Mouse (Mus musculus) spleen, adult 12 weeks (tissue): Measurements from ENCODE around the gene Slc43a3.

Source experiments
- DNase-seq: peaks from one replicate; pipeline ENCODE4 v3.0.0; 2022; ENCODE audit warnings: low spot score

Gene Slc43a3

DNA sequence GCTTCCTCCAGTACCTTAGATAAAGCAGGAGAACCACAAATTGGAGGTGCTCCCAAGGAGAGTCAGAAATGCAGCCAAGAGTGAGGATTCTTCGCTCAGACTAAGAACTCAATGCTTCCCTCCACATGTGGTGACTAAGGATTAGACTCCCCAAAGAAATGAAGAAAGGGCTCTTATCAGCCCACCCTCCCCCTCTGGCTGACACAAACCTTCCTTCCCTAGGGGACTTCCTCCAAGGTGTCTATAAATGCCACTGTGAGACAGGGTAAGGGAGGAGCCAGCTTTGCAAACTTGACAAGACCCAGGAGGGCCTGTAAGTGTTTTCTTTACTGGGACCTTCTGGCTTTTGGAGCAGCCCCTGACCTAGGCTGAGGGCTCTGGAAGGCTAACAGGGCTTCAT lies 43.8 kb downstream of the Slc43a3 start, which contains the start of gene Prg2:
Prg2 (plus strand) TSS at position 274 of the 400 bp plus-strand sequence.
- no peak for DNase-seq

GRCm38 (mm10) chr2:84987930-84988329 lies 51.6 kb downstream of the Slc43a3 start, which contains the start of gene Prg3:
Gene Prg3, plus strand, starts transcription at chr2:84988215.
- no peak for DNase-seq

DNA sequence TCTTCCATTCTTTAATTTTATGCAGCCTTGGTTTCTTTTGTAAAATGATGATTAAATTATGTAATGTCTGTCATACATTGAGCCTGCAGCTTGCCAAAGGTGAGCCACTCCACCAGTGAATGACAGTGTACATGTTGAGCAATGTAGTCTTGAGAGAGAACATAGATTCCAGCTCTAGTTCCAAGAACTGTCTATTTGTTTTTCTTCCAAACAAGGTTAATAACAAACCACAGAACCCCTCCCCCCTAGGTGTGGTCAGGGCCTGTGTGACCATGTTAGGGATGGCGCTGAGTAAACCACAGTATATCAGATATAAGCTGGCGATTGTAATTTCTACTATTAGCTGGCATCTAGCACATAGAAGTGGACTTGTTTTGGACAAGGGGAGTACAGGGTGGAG lies 60.0 kb downstream of the Slc43a3 start:
- no peak for DNase-seq

DNA sequence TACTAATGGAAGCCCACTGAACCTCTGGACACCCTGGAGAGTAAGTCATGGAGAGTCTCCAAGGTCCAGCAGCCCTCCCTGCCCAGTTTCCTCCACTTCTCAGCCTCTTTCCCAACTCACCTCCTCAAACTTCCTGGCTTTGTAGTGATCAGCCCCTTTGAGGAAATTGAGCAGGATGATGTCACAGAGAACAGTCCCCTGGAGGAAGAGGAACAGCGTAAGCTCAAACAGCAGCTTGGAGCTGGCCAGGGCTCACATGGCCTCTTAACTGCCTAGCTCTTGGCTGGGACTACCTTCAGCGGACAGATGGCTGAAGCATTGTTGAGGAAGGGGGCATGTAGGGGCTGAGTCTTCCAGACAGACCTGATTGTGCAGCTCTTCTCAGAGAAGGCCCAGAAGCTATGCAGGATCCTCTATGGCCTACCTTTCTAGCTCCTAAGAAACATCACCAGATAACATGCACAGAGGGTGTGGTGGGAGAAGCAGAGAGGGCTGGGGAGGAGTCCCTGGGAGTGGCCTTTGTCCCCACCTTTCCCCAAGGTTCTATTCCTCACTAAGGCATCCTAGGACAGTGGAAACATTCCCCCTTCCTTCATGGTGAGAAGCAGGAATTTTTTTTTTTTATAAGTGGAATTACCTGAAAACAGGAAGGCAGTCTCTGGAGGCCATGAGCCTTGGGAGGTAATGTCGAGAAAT lies 63.3 kb downstream of the Slc43a3 start:
- no peak for DNase-seq

- DNase-seq, result no peak
Measured at GRCm38 (mm10) chr2:85001497-85001896, 65.1 kb downstream of the Slc43a3 start.

- DNase-seq, result no peak
Measured at GRCm38 (mm10) chr2:85002575-85002974, 66.2 kb downstream of the Slc43a3 start.

- no peak for DNase-seq
Measured at GRCm38 (mm10) chr2:85004341-85004740, 68.0 kb downstream of the Slc43a3 start.

DNA sequence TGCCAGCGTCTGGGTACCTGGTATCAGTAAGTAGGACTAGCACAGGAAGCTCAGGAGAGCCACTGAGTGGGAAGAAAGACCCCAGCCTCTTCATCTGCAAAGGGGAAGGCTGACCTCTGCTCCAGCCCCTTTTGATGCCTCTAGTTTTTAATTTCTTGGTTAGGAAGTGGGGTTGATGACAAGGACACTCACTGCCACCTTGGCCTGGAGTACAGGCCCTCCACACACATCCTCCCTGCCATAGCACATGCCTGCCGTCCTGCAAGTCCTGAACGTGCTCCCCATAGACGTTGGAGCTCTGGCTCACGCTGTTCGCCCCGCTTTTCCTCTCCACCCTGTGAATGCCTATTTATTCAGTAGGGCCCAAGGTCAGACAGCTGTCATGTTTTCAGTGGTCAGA lies 70.2 kb downstream of the Slc43a3 start:
- no peak for DNase-seq

DNA sequence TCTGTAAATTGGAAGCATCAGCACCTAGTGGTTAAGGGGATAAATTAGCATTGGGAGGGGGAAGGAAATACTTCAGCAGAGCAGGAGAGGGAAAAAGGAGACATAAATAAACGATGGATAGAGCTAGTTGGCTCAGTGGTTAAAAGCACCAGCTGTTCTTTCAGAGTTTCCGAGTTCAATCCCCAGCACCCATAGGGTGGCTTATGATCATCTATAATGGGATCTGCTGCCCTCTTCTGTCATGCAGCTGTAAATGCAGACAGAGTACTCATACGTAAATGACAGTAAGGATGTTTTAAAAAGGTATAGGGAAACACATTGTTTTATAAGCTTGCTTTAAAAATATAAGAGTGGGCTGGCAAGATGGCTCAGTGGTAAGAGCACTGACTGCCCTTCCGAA lies 71.3 kb downstream of the Slc43a3 start:
- DNase-seq, result peak; percentile 12
